Mouse (Mus musculus) layer of hippocampus, postnatal 14 days (tissue): ENCODE data around the gene Gm3636. TPM values are rescaled to one million over a fixed set of nuclear protein-coding genes. Genes with fewer than 3 reads are reported as not detected.
"Not testable (repeated sequence)": the region's sequence is repeated elsewhere in the genome, so short reads cannot be mapped to it uniquely, and the experiment has no call there.

Source experiments
- DNase-seq, 2 experiments: peaks; one replicate each; pipeline ENCODE4 v3.0.0; 2021 to 2022; ENCODE audit warnings: low spot score in 2 of 2, mixed read lengths in 1 of 2
- long read RNA-seq, 2 experiments: library from polyadenylated mRNA; stranded (forward); transcript quantifications; one replicate each; pipeline ENCODE4 v2.0.0; 2021
- total RNA-seq, 2 experiments: library from RNA; stranded (reverse); gene quantifications; 2 replicates each; pipeline ENCODE4 v1.2.3; 2021

Gm3636 gene
- 1 to 10 TPM; 3.1 to 4.3 TPM for total RNA-seq
- long read RNA-seq, experiment 1: 0 reads
- long read RNA-seq, experiment 2, partial matches to known transcripts: 0 of 3 reads
- long read RNA-seq, experiment 2, other reads (novel, unspliced or antisense): 3 of 3 reads

DNA sequence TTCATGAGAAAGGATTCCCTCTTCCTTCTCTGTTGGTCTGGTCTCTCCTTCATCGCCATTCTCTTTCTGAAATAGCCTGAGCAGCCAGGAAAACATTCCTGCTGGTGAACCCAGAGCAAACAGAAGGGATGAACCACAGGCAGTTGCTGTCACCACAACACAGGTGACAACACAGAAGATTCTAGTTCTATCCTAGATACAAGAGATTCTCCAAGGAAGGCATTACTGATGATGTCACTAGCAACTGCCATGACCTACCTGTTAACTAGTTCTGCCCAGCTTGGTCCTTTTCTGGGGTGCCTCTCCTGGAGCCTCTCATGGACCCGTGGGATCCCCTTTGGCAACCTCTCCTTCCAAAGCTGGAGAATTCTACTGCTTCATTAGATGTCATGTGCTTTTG, at the start of gene Gm3636:
Gene Gm3636 (minus strand): TSS at position 101 of the 400 bp plus-strand sequence.
- DNase-seq: not testable (repeated sequence)

DNA sequence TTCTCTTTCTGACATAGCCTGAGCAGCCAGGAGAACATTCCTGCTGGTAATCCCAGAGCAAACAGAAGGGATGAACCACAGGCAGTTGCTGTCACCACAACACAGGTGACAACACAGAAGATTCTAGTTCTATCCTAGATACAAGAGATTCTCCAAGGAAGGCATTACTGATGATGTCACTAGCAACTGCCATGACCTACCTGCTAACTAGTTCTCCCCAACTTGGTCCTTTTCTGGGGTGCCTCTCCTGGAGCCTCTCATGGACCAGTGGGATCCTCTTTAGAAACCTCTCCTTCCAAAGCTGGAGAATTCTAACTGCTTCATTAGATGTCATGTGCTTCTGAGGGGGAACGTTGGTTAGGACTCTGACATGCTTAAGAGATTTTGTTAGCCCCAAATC, 32.2 kb upstream of the Gm3636 start, which contains the start of gene Gm8362:
Gene Gm8362 (minus strand): TSS at position 101 of the 400 bp plus-strand sequence.
- not testable (repeated sequence) for DNase-seq

DNA sequence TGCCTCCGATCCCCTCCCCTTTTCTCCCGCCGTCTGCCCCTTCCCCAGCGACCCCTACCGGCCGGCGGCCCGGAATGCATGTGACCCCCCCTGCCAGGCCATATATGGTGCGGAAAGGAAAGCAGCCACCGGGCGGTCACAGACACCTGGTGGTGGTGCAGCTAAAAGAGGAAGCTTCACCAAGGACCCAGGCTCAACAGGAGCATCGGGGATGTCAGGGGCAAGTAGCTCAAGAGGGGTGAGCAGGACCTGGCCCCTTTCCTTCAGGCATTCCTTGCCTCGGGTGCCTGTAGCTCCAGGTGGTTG, 15.1 kb upstream of the Gm3636 start:
- DNase-seq: not testable (repeated sequence)

DNA sequence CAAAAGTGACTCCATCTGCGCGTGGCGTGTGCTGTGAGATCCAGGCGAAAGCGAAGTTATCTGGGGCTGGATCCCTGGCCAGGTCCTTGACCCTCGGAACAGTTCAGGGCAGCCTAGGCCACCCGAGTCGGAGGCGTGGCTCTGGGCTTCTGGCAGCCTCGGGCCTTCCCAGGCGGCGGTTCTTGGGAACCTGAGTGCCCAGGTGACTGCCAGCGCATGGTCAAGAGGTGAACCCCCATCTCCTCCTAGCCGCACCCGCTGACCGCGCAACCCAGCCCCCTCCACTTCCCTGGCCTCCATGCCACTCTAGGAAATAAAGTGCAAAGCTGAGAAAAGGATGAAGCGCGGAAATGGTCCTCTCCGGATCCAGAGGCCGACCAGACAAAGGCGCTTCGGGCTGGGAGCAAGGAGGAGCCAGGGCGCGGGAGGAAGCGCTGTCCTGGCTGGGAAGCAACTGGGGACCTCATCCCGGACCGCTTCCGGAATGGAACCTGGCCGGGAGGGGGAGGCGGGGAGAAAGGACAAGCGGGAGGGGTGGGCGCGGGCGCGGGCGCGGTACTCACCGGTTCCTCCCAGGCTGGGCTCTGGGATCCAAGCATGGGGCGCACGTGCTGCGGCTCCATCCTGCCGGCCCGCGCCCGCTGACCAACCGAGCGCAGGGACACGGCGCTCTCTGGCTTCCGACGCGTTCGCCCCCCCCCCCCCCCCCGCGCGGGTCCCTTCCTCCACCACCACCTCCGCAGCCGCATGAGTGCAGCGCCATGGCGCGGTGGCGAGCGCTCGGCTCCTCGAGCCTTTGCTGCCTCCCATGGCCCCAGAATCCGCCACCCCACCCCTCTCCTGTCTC, 14.5 kb upstream of the Gm3636 start:
- DNase-seq: peak in 1 of 2 experiments; percentile 3

DNA sequence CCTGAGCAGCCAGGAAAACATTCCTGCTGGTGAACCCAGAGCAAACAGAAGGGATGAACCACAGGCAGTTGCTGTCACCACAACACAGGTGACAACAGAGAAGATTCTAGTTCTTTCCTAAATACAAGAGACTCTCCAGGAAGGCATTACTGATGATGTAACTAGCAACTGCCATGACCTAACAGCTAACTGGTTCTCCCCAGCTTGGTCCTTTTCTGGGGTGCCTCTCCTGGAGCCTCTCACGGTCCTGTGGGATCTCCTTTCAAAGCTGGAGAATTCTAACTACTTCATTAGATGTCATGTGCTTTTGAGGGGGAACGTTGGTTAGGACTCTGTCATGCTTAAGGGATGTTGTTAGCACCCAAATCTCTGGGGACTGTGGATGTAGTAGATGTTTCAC, 22.0 kb downstream of the Gm3636 start, which contains the start of gene Gm8050:
Gene Gm8050 (minus strand): TSS at position 101 of the 400 bp plus-strand sequence.
- not testable (repeated sequence) for DNase-seq

Other genes starting within 250 kb of the Gm3636 start
- gene Gm8356, start 205.0 kb downstream of the Gm3636 start, total RNA-seq: not detected
- gene Gm3629, start 151.7 kb downstream of the Gm3636 start, total RNA-seq: 1 to 10 TPM; 2.3 TPM
- gene Gm3460, start 119.9 kb downstream of the Gm3636 start, total RNA-seq: not detected
- under 1 TPM in 1 of 2 experiments, not detected in 1; 0.30 TPM for gene Gm10251, start 58.2 kb downstream of the Gm3636 start, total RNA-seq
- not detected for gene Gm8050, start 22.1 kb downstream of the Gm3636 start, total RNA-seq
- gene Gm8362, start 32.1 kb upstream of the Gm3636 start, total RNA-seq: not detected
- gene Gm3642, start 98.0 kb upstream of the Gm3636 start, total RNA-seq: not detected
- gene Gm3667, start 147.6 kb upstream of the Gm3636 start, total RNA-seq: 1 to 10 TPM; 1.8 to 1.9 TPM
- gene Gm6356, start 231.5 kb upstream of the Gm3636 start, total RNA-seq: under 1 TPM in 1 of 2 experiments, not detected in 1; 0.21 TPM